Mouse (Mus musculus) limb, embryonic 15.5 days (tissue): ENCODE measurements around the gene Faxc. TPM values are rescaled to one million over a fixed set of nuclear protein-coding genes. Genes with fewer than 3 reads are reported as not detected.

ENCODE experiments used
- polyA plus RNA-seq: library from polyadenylated mRNA; unstranded; fragments of >200 nt; fragmentation: Nextera tagmentation; extraction: Ambion mirVana; gene quantifications from 2 replicates; pipeline ENCODE4 v1.2.1, GENCODE M21; 2015

The Faxc gene
- polyA plus RNA-seq, 1 experiment from 2014 or later: 3.8 TPM

Other genes with a start within 250 kb of the Faxc start
- not detected in 2 replicates for gene Prdm13, start 245.4 kb upstream of the Faxc start, polyA plus RNA-seq
- gene Ccnc, start 203.6 kb upstream of the Faxc start, polyA plus RNA-seq: 36.9 and 39.4 TPM in 2 replicates
- gene Usp45, start 164.2 kb upstream of the Faxc start, polyA plus RNA-seq: 7.0 and 7.4 TPM in 2 replicates
- gene Tstd3, start 164.1 kb upstream of the Faxc start, polyA plus RNA-seq: 6.6 and 7.3 TPM in 2 replicates
- 132 and 135 TPM in 2 replicates for gene Pnisr, start 83.7 kb upstream of the Faxc start, polyA plus RNA-seq
- 11.9 and 12.0 TPM in 2 replicates for gene Coq3, start 51.7 kb upstream of the Faxc start, polyA plus RNA-seq